Mouse (Mus musculus): ENCODE measurements around the gene Eef1a2. TPM values are rescaled to one million over a fixed set of nuclear protein-coding genes. Genes with fewer than 3 reads are reported as not detected.
A peak's percentile ranks its signal among the peaks of the same experiment; 100 is the strongest.
"Not testable (repeated sequence)": the region's sequence is repeated elsewhere in the genome, so short reads cannot be mapped to it uniquely, and the experiment has no call there.

Eef1a2 gene
- polyA plus RNA-seq (2015; fragmentation: Nextera tagmentation; extraction: Ambion mirVana): not detected in 2 replicates

DNA sequence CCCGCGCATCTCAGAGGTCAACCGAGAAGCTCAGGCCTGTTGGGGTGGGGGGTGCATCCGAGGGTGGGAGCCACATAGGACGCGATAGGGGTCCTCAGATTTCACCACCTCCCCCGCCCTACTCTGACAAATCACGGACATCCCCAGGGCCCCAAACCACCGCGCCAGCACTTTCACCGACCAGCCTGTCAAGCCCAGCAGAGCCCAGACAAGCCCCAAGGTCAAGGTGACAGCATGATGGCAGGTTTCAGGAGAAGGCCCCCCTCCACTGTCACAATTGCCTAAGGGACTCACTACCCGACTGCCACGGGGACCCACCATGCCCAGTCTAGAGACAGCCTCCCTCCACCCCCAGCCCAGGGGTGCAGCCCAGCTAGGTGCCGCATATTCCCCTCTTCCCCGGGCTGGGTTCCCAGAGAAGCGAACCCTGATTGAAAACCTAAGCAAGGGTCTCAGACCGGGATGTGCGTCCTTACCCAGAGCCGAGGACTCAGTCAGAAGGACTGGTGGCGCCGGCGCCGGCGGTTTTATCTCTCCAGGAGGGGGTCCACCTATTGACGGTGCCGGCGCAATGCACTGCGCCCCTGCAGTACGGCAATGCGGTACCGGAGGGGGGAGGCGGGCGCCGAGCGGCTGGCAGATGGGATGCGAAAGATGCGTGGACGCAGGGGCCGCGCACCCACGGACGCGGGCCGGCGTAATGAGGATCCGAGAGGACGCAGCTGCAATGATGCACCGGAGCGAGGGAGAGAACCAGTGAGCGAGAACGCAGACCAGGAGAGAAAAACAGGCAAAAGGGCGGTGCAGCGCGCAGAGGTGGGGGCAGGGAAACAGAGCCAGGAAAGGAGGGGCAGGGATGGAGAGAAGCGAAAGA lies at the start of gene Eef1a2:
TSS of gene Eef1a2 (minus strand) at position 767 of the 874 bp plus-strand sequence.
- H3K4me2 ChIP-seq: no peak within 1 kb of the TSS
- no peak within 1 kb of the TSS for H3K27ac ChIP-seq
- H3K36me3 ChIP-seq: no peaks in the 10 kb centered on the region
- DNase-seq (no peak), ATAC-seq (ENCODE audit: low read depth) (no peak)
- no peak within 1 kb of the TSS for H3K4me3 ChIP-seq (replicated peaks)
- H3K9ac ChIP-seq: no peak within 1 kb of the TSS
- H3K27me3 ChIP-seq: peaks cover 68% of the 10 kb centered on the region
- no peaks in the 10 kb centered on the region for H3K4me1 ChIP-seq (replicated peaks)
- H3K9me3 ChIP-seq (replicated peaks): no peaks in the 10 kb centered on the region
- WGBS (ENCODE audit: insufficient replicate concordance): 5% methylated on average over 55 of the region's 55 CpGs

DNA sequence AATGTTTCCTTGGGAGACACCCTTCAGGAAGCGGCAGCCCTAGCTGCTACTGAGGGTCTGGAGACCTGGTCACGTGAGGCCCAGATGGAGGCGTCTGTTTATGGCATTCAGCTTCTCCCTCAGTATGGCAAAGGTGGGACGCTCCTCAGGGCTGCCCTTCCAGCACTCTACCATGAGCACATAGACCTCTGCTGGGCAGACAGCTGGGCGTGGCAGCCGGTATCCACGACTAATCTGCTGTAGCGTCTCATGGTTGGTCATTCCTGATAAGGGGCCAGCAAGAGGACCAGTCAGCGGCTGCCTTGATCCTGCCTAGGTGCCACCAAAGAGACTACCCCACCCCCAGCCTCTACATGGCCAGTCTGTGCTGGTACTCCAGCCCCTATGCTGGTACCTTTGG lies 49.3 kb upstream of the Eef1a2 start:
- H3K4me3 ChIP-seq (replicated peaks): peak overlapping the region; percentile 35
- H3K9ac ChIP-seq: peak overlapping the region; percentile 64
- peak overlapping the region; percentile 87 for H3K27ac ChIP-seq
- peak overlapping the region; percentile 69 for H3K4me2 ChIP-seq
- H3K4me1 ChIP-seq (replicated peaks): peaks cover 51% of the 10 kb centered on the region
- peak; percentile 76 for DNase-seq
- peak; percentile 99 for ATAC-seq (ENCODE audit: low read depth)
- H3K36me3 ChIP-seq: no peaks in the 10 kb centered on the region
- 25% methylated on average over 9 of the region's 9 CpGs for WGBS (ENCODE audit: insufficient replicate concordance)
- peaks cover 53% of the 10 kb centered on the region for H3K27me3 ChIP-seq
- no peaks in the 10 kb centered on the region for H3K9me3 ChIP-seq (replicated peaks)

DNA sequence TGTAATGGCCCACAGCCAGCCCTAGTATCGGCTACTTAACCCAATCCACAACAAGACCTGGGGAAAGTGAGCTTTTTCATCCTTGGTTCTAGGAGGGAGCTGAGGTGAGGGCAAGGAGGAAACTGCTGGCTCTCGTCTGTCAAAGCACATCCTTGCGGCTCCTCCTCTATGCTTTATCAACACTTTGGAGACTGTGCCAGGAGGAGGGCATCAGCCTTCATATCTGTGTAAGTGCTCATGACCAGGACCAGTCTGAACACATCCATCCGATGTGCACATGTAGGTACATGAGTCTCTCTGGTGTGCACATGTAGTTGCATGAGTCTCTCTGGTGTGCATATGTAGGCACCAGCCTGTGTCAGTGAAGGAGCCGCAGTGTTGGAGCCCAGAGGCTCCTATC lies 48.9 kb upstream of the Eef1a2 start:
- DNase-seq: peak; percentile 8
- Histone ChIP-seq H3K4me1 (replicated peaks) (peaks cover 51% of the 10 kb centered on the region), H3K36me3 (no peaks in the 10 kb centered on the region), H3K4me3 (replicated peaks) (peak overlapping the region; percentile 35), H3K27me3 (peaks cover 53% of the 10 kb centered on the region), H3K9ac (peak overlapping the region; percentile 64), H3K4me2 (peak overlapping the region; percentile 69), H3K9me3 (replicated peaks) (no peaks in the 10 kb centered on the region), H3K27ac (peak overlapping the region; percentile 87)
- WGBS (ENCODE audit: insufficient replicate concordance): 55% methylated on average over 5 of the region's 5 CpGs
- peak; percentile 81 for ATAC-seq (ENCODE audit: low read depth)

- peaks cover 50% of the 10 kb centered on the region for H3K4me1 ChIP-seq (replicated peaks)
- no peak overlapping the region for H3K27ac ChIP-seq
- no peak overlapping the region for H3K4me3 ChIP-seq (replicated peaks)
- H3K36me3 ChIP-seq: no peaks in the 10 kb centered on the region
- no peak overlapping the region for H3K9ac ChIP-seq
- ATAC-seq (ENCODE audit: low read depth) (no peak), DNase-seq (no peak)
- H3K27me3 ChIP-seq: peaks cover 58% of the 10 kb centered on the region
- H3K9me3 ChIP-seq (replicated peaks): no peaks in the 10 kb centered on the region
- no peak overlapping the region for H3K4me2 ChIP-seq
- WGBS (ENCODE audit: insufficient replicate concordance): 64% methylated on average over 6 of the region's 6 CpGs
Measured at GRCm38 (mm10) chr2:181202886-181203285, 46.1 kb upstream of the Eef1a2 start.

DNA sequence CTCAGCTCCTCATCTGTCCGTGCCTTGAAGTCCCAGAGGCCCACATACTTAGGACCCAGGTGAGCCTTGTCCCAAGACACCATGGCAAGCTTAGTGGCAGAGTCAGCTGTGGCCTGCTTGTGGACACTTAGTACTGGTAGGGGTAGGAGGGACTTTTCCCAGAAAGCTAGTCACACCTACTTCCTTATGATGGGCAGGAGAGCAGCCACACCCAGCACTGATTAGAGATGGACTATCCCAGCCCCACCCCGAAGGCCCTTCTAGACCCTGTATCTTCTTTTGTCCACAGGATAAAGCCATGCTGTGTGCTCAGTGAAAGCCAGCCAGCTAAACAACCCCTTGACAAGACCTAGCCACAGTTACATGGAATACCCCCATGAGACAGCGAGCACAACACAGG lies 45.6 kb upstream of the Eef1a2 start, which contains the start of gene Ptk6:
TSS of gene Ptk6 (minus strand) at position 368 of the 400 bp plus-strand sequence.
- WGBS (ENCODE audit: insufficient replicate concordance): 75% methylated on average over 3 of the region's 3 CpGs
- no peak within 1 kb of the TSS for H3K4me2 ChIP-seq
- no peak within 1 kb of the TSS for H3K4me3 ChIP-seq (replicated peaks)
- ATAC-seq (ENCODE audit: low read depth) (no peak), DNase-seq (no peak)
- H3K9ac ChIP-seq: no peak within 1 kb of the TSS; the same call in 1 of the 2 replicates
- peaks cover 46% of the 10 kb centered on the region for H3K4me1 ChIP-seq (replicated peaks)
- H3K27me3 ChIP-seq: peaks cover 53% of the 10 kb centered on the region
- no peak within 1 kb of the TSS for H3K27ac ChIP-seq
- H3K36me3 ChIP-seq: no peaks in the 10 kb centered on the region
- no peaks in the 10 kb centered on the region for H3K9me3 ChIP-seq (replicated peaks)

DNA sequence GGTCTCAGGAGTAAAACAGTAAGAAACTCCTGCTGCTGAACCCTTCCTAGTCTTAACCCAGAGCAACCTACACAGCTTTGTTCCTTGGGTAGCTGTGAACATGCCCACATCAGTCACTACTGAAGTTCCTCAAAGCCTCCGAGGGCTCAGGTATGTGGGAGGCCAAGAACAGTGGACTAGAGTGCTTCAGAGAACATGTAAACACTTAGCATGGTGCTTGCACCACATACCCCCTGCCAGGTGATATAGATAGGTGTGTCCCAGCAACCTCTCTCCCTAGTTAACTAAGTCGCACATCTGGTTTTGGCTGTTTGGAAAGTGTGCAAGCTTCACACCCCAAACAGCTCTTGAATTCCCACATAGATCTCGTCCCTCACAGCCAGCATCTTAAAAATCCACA lies 44.8 kb upstream of the Eef1a2 start:
- peaks cover 46% of the 10 kb centered on the region for H3K4me1 ChIP-seq (replicated peaks)
- H3K4me2 ChIP-seq: no peak overlapping the region
- peaks cover 50% of the 10 kb centered on the region for H3K27me3 ChIP-seq
- no peak overlapping the region; the same call in 1 of the 2 replicates for H3K9ac ChIP-seq
- H3K4me3 ChIP-seq (replicated peaks): no peak overlapping the region
- ATAC-seq (ENCODE audit: low read depth): no peak
- H3K9me3 ChIP-seq (replicated peaks): no peaks in the 10 kb centered on the region
- H3K27ac ChIP-seq: no peak overlapping the region
- no peaks in the 10 kb centered on the region for H3K36me3 ChIP-seq
- WGBS (ENCODE audit: insufficient replicate concordance): 46% methylated on average over 3 of the region's 3 CpGs
- no peak for DNase-seq

GRCm38 (mm10) chr2:181196628-181197300 lies 40.0 kb upstream of the Eef1a2 start:
- Histone ChIP-seq H3K4me2 (0 out of 2 replicates have a peak overlapping the region, but pooled peaks have one; percentile 8), H3K36me3 (no peaks in the 10 kb centered on the region), H3K27ac (no peak overlapping the region), H3K4me1 (replicated peaks) (peaks cover 20% of the 10 kb centered on the region), H3K4me3 (replicated peaks) (no peak overlapping the region), H3K9ac (no peak overlapping the region), H3K9me3 (replicated peaks) (no peaks in the 10 kb centered on the region), H3K27me3 (peaks cover 51% of the 10 kb centered on the region)
- 64% methylated on average over 4 of the region's 4 CpGs for WGBS (ENCODE audit: insufficient replicate concordance)
- DNase-seq (no peak), ATAC-seq (ENCODE audit: low read depth) (peak; percentile 74)

GRCm38 (mm10) chr2:181193044-181193443 lies 36.2 kb upstream of the Eef1a2 start:
- DNase-seq: no peak
- ATAC-seq (ENCODE audit: low read depth): no peak
- 50% methylated on average over 3 of the region's 3 CpGs for WGBS (ENCODE audit: insufficient replicate concordance)

DNA sequence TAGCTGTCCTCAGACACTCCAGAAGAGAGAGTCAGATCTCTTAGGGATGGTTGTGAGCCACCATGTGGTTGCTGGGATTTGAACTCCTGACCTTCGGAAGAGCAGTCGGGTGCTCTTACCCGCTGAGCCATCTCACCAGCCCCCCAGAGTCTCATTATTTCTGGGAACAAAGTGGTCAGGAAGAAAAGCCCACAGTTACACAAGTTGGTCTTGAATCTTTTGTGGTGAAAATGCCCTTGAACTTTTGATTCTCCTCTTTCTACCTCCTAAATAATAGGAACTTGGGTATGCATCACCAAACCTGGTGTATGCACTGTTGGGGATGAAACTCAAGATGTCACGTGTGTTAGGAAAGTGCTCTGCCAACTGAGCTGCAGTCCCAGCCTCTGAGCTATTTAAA lies 35.1 kb upstream of the Eef1a2 start:
- peaks cover 21% of the 10 kb centered on the region for H3K27me3 ChIP-seq
- ATAC-seq (ENCODE audit: low read depth): no peak

More at GRCm38 (mm10) chr2:181193044-181193443, 36.2 kb upstream of the Eef1a2 start:
- H3K4me2 ChIP-seq: no peak overlapping the region
- no peak overlapping the region for H3K27ac ChIP-seq
- H3K4me1 ChIP-seq (replicated peaks): peaks cover 37% of the 10 kb centered on the region
- peaks cover 22% of the 10 kb centered on the region for H3K27me3 ChIP-seq
- no peaks in the 10 kb centered on the region for H3K36me3 ChIP-seq
- H3K9me3 ChIP-seq (replicated peaks): no peaks in the 10 kb centered on the region
- H3K9ac ChIP-seq: no peak overlapping the region
- H3K4me3 ChIP-seq (replicated peaks): no peak overlapping the region

DNA sequence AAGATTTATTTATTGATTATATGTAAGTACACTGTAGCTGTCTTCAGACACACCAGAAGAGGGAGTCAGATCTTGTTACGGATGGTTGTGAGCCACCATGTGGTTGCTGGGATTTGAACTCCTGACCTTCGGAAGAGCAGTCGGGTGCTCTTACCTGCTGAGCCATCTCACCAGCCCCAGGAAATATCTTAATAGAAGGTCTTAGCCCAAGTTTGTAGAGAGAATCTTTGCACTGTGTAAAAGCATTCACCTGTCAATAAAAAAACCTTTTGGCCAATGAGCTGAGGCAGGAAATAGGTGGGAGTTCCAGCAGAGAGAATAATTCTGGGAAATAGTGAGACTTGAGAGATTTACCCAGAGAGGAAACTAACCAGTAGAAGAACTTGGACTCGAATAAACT lies 34.6 kb upstream of the Eef1a2 start:
- not testable (repeated sequence) for H3K4me2 ChIP-seq; DNase-seq; H3K36me3 ChIP-seq; H3K9ac ChIP-seq; H3K9me3 ChIP-seq (replicated peaks); H3K4me3 ChIP-seq (replicated peaks); ATAC-seq (ENCODE audit: low read depth); H3K27ac ChIP-seq
- WGBS (ENCODE audit: insufficient replicate concordance): 53% methylated on average over 4 of the region's 4 CpGs
- peaks cover 32% of the 10 kb centered on the region for H3K4me1 ChIP-seq (replicated peaks)
- H3K27me3 ChIP-seq: peaks cover 21% of the 10 kb centered on the region

More for the DNA sequence above, 35.1 kb upstream of the Eef1a2 start:
- Histone ChIP-seq H3K9ac (no peak overlapping the region), H3K36me3 (no peaks in the 10 kb centered on the region), H3K4me3 (replicated peaks) (no peak overlapping the region), H3K9me3 (replicated peaks) (no peaks in the 10 kb centered on the region), H3K4me1 (replicated peaks) (peaks cover 34% of the 10 kb centered on the region), H3K27ac (no peak overlapping the region), H3K4me2 (no peak overlapping the region)
- 64% methylated on average over 4 of the region's 4 CpGs for WGBS (ENCODE audit: insufficient replicate concordance)
- DNase-seq: no peak

GRCm38 (mm10) chr2:181189321-181189720 lies 32.5 kb upstream of the Eef1a2 start:
- peak overlapping the region; percentile 70 for H3K27ac ChIP-seq
- H3K4me2 ChIP-seq: no peak overlapping the region
- no peaks in the 10 kb centered on the region for H3K36me3 ChIP-seq
- DNase-seq: no peak
- H3K27me3 ChIP-seq: peaks cover 7% of the 10 kb centered on the region
- 67% methylated on average over 1 of the region's 1 CpGs for WGBS (ENCODE audit: insufficient replicate concordance)
- no peak for ATAC-seq (ENCODE audit: low read depth)
- H3K4me1 ChIP-seq (replicated peaks): peaks cover 28% of the 10 kb centered on the region
- no peak overlapping the region for H3K4me3 ChIP-seq (replicated peaks)
- 0 out of 2 replicates have a peak overlapping the region, but pooled peaks have one; percentile 88 for H3K9ac ChIP-seq
- H3K9me3 ChIP-seq (replicated peaks): no peaks in the 10 kb centered on the region

Measured in liver, embryonic 13.5 days (tissue).